Mouse (Mus musculus): ENCODE data around the gene Pde1c. TPM values are rescaled to one million over a fixed set of nuclear protein-coding genes. Genes with fewer than 3 reads are reported as not detected.
"Not testable (repeated sequence)": the region's sequence is repeated elsewhere in the genome, so short reads cannot be mapped to it uniquely, and the experiment has no call there.

The Pde1c gene
- polyA plus RNA-seq (2016; fragmentation: Nextera tagmentation; extraction: Ambion mirVana), result 2.7 and 3.5 TPM in 2 replicates

- WGBS, result under 1% methylated on average over 48 of the region's 48 CpGs
- H3K9me3 ChIP-seq, result no peaks in the 10 kb centered on the region
- peaks cover 3% of the 10 kb centered on the region for H3K4me1 ChIP-seq
- no peaks in the 10 kb centered on the region for H3K36me3 ChIP-seq (replicated peaks)
- peak within 1 kb of the TSS; percentile 88 for H3K4me3 ChIP-seq
- peaks cover 13% of the 10 kb centered on the region for H3K27me3 ChIP-seq (replicated peaks; ENCODE audit: low read depth, poor library complexity, severe bottlenecking)
- peak; percentile 58 for DNase-seq (ENCODE audit: low spot score)
- peak within 1 kb of the TSS; percentile 76 for H3K27ac ChIP-seq (replicated peaks)
These were observed at the start of gene Pde1c for GRCm38 (mm10) chr6:56568470-56569372. Pde1c (minus strand) TSS chr6:56569103.

GRCm38 (mm10) chr6:56616982-56617613 is 48.2 kb upstream of the Pde1c start:
- 15% methylated on average over 7 of the region's 7 CpGs for WGBS
- peaks cover 19% of the 10 kb centered on the region for H3K4me1 ChIP-seq
- peak overlapping the region; percentile 23; the same call in 1 of the 2 replicates for H3K4me3 ChIP-seq
- no peaks in the 10 kb centered on the region for H3K9me3 ChIP-seq
- H3K27me3 ChIP-seq (replicated peaks; ENCODE audit: low read depth, poor library complexity, severe bottlenecking), result no peaks in the 10 kb centered on the region
- H3K27ac ChIP-seq (replicated peaks), result peak overlapping the region; percentile 82
- peak; percentile 81 for DNase-seq (ENCODE audit: low spot score)
- no peaks in the 10 kb centered on the region for H3K36me3 ChIP-seq (replicated peaks)

- Histone ChIP-seq H3K27ac (replicated peaks) (peak overlapping the region; percentile 82), H3K9me3 (no peaks in the 10 kb centered on the region), H3K27me3 (replicated peaks; ENCODE audit: low read depth, poor library complexity, severe bottlenecking) (no peaks in the 10 kb centered on the region), H3K4me1 (peaks cover 19% of the 10 kb centered on the region), H3K4me3 (no peak overlapping the region), H3K36me3 (replicated peaks) (no peaks in the 10 kb centered on the region)
- 68% methylated on average over 10 of the region's 10 CpGs for WGBS
- no peak for DNase-seq (ENCODE audit: low spot score)
These were observed 47.5 kb upstream of the Pde1c start for GRCm38 (mm10) chr6:56616228-56616981.

GRCm38 (mm10) chr6:56609529-56609928 is 40.6 kb upstream of the Pde1c start:
- not testable (repeated sequence) for H3K27ac ChIP-seq (replicated peaks); H3K9me3 ChIP-seq; H3K36me3 ChIP-seq (replicated peaks); H3K4me3 ChIP-seq; H3K27me3 ChIP-seq (replicated peaks; ENCODE audit: low read depth, poor library complexity, severe bottlenecking); DNase-seq (ENCODE audit: low spot score); H3K4me1 ChIP-seq
- 74% methylated on average over 1 of the region's 1 CpGs for WGBS

GRCm38 (mm10) chr6:56608277-56608676 is 39.4 kb upstream of the Pde1c start:
- WGBS, result 7% methylated on average over 4 of the region's 4 CpGs

GRCm38 (mm10) chr6:56579568-56579967 is 10.7 kb upstream of the Pde1c start:
- WGBS, result 59% methylated on average over 1 of the region's 1 CpGs
- Histone ChIP-seq H3K9me3 (no peaks in the 10 kb centered on the region), H3K4me1 (no peaks in the 10 kb centered on the region), H3K36me3 (replicated peaks) (no peaks in the 10 kb centered on the region), H3K27ac (replicated peaks) (no peak overlapping the region), H3K4me3 (no peak overlapping the region), H3K27me3 (replicated peaks; ENCODE audit: low read depth, poor library complexity, severe bottlenecking) (no peaks in the 10 kb centered on the region)
- DNase-seq (ENCODE audit: low spot score), result no peak

More at GRCm38 (mm10) chr6:56608277-56608676, 39.4 kb upstream of the Pde1c start:
- Histone ChIP-seq H3K9me3 (no peaks in the 10 kb centered on the region), H3K27ac (replicated peaks) (no peak overlapping the region), H3K4me1 (no peaks in the 10 kb centered on the region), H3K4me3 (no peak overlapping the region), H3K27me3 (replicated peaks; ENCODE audit: low read depth, poor library complexity, severe bottlenecking) (no peaks in the 10 kb centered on the region), H3K36me3 (replicated peaks) (no peaks in the 10 kb centered on the region)
- peak; percentile 72 for DNase-seq (ENCODE audit: low spot score)

GRCm38 (mm10) chr6:56560891-56561290 is 8.0 kb downstream of the Pde1c start:
- H3K4me1 ChIP-seq, result no peaks in the 10 kb centered on the region
- H3K27ac ChIP-seq (replicated peaks), result no peak overlapping the region
- no peak overlapping the region for H3K4me3 ChIP-seq
- H3K36me3 ChIP-seq (replicated peaks), result no peaks in the 10 kb centered on the region
- no peaks in the 10 kb centered on the region for H3K9me3 ChIP-seq
- H3K27me3 ChIP-seq (replicated peaks; ENCODE audit: low read depth, poor library complexity, severe bottlenecking), result no peaks in the 10 kb centered on the region
- DNase-seq (ENCODE audit: low spot score), result no peak
- WGBS, result 79% methylated on average over 2 of the region's 2 CpGs

- 63% methylated on average over 2 of the region's 2 CpGs for WGBS
- Histone ChIP-seq H3K36me3 (replicated peaks) (no peaks in the 10 kb centered on the region), H3K27ac (replicated peaks) (no peak overlapping the region), H3K9me3 (no peaks in the 10 kb centered on the region), H3K4me3 (no peak overlapping the region), H3K4me1 (no peaks in the 10 kb centered on the region), H3K27me3 (replicated peaks; ENCODE audit: low read depth, poor library complexity, severe bottlenecking) (no peaks in the 10 kb centered on the region)
- DNase-seq (ENCODE audit: low spot score), result no peak
These were observed 8.4 kb downstream of the Pde1c start for GRCm38 (mm10) chr6:56560474-56560888.

- no peak for DNase-seq (ENCODE audit: low spot score)
- H3K36me3 ChIP-seq (replicated peaks), result no peaks in the 10 kb centered on the region
- 91% methylated on average over 2 of the region's 2 CpGs for WGBS
- no peaks in the 10 kb centered on the region for H3K9me3 ChIP-seq
- no peak overlapping the region for H3K4me3 ChIP-seq
- H3K27me3 ChIP-seq (replicated peaks; ENCODE audit: low read depth, poor library complexity, severe bottlenecking), result no peaks in the 10 kb centered on the region
- H3K4me1 ChIP-seq, result no peaks in the 10 kb centered on the region
- no peak overlapping the region for H3K27ac ChIP-seq (replicated peaks)
These were observed 10.2 kb downstream of the Pde1c start for GRCm38 (mm10) chr6:56558711-56559110.

GRCm38 (mm10) chr6:56555848-56556247 is 13.1 kb downstream of the Pde1c start:
- Histone ChIP-seq H3K36me3 (replicated peaks) (no peaks in the 10 kb centered on the region), H3K4me3 (no peak overlapping the region), H3K27ac (replicated peaks) (no peak overlapping the region), H3K9me3 (no peaks in the 10 kb centered on the region), H3K4me1 (no peaks in the 10 kb centered on the region), H3K27me3 (replicated peaks; ENCODE audit: low read depth, poor library complexity, severe bottlenecking) (no peaks in the 10 kb centered on the region)
- DNase-seq (ENCODE audit: low spot score), result no peak
- 83% methylated on average over 3 of the region's 3 CpGs for WGBS

GRCm38 (mm10) chr6:56555382-56555781 is 13.5 kb downstream of the Pde1c start:
- no peaks in the 10 kb centered on the region for H3K9me3 ChIP-seq
- H3K27me3 ChIP-seq (replicated peaks; ENCODE audit: low read depth, poor library complexity, severe bottlenecking), result no peaks in the 10 kb centered on the region
- no peaks in the 10 kb centered on the region for H3K4me1 ChIP-seq
- H3K36me3 ChIP-seq (replicated peaks), result no peaks in the 10 kb centered on the region
- WGBS, result 64% methylated on average over 4 of the region's 4 CpGs
- H3K4me3 ChIP-seq, result no peak overlapping the region
- no peak overlapping the region for H3K27ac ChIP-seq (replicated peaks)
- no peak for DNase-seq (ENCODE audit: low spot score)

GRCm38 (mm10) chr6:56551022-56551421 is 17.9 kb downstream of the Pde1c start:
- Histone ChIP-seq H3K36me3 (replicated peaks) (no peaks in the 10 kb centered on the region), H3K4me1 (no peaks in the 10 kb centered on the region), H3K27ac (replicated peaks) (no peak overlapping the region), H3K27me3 (replicated peaks; ENCODE audit: low read depth, poor library complexity, severe bottlenecking) (no peaks in the 10 kb centered on the region), H3K9me3 (no peaks in the 10 kb centered on the region), H3K4me3 (no peak overlapping the region)
- DNase-seq (ENCODE audit: low spot score), result no peak
- whole genome bisulfite sequencing, result 80% methylated on average over 4 of the region's 4 CpGs

Data from embryonic facial prominence, embryonic 10.5 days (tissue).